Mouse (Mus musculus): Measurements from ENCODE around the gene Frmd8.

Gene Frmd8

DNA sequence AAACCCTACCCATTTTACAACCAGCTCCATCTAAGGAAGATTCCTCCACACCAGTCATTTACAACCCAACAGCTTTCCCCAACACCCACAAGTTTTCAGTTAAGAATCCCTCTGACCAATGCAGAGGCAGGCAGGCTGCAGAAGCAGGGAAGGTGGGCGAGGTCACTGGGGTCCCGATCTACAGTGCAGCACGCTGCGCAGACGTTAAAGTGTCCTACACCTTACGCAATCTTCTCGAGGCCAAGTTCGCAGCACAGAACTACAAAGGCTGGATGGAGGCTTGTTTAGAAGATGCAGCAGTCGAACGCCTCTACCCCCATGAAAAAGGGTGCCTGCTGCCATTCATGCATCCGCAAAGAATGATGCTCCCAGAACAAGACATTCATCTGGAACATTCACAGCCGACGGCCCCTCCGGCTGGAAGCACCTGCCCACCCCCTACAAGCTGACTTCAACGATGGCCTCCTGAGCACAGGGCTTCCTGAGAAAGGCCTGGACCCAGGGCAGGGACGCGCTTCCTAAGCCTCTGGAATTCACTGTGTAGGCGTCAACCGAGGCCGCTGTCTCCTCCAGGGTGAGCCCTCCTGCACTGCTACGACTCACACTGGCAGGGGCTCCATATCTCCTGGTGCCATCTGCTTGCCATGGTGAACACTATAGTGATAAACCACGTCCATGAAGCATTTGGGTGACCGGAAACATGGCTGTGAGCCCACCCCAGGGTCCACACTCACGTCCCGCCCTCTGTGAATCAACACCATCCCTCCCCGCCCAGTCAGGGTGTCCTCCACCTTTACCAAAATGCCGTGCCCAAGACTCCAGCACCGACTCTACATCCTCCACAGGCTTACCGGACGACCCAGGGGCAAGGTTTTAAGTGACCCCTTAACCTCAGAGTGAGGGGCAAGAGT lies 31.0 kb downstream of the Frmd8 start:
- in situ Hi-C loops (cut with MboI; ENCODE audit: low pct_unique_long_range_greater_than_20kb in 1 of 2, low sequenced_read_pairs in 2 of 2, unreplicated experiment in 1 of 2) = no loop called here

DNA sequence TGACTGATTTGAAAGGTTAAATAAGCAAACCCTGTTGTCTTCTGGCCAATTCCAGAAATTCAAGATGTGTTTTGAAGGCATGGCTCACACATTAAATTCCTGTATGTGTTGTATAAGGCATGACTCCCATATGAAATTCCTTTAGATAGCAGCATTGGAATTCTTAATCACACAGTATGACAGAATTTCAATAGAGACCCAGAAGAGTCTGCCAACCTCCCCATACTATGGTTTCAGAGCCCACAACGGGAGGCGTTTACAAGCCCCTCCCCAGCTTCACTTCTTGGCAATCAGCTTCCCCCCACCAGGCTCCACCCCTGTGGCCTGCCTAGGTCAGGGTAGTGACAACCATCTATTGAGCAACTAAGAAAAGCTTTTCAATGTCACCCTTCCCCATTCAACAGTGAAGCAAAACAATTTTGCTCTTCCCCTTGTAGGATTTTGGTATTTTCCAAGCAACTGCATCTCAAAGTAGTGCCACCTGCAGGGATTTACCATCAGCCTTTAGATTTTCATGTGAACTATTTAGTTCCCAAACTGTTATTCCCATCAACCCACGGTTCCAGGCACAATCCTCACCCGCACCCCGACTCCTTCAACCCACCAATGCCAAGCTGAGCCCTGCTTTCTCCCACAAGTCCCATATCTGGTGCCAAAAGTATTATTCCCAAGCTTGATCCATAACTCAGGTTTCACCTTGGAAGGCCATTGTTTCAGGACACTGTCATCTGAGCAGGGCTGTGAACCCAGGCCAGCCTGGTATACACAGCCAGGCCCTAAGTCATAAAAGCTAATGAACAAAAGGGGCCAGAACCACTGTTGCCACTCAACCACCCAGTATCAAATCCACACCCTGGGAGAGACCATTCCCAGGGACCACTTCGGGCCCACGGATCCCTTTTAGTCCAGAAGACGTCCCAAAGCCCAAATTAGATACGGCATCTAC lies 32.0 kb downstream of the Frmd8 start:
- in situ Hi-C loops (cut with MboI; ENCODE audit: low pct_unique_long_range_greater_than_20kb in 1 of 2, low sequenced_read_pairs in 2 of 2, unreplicated experiment in 1 of 2) = no loop called here

DNA sequence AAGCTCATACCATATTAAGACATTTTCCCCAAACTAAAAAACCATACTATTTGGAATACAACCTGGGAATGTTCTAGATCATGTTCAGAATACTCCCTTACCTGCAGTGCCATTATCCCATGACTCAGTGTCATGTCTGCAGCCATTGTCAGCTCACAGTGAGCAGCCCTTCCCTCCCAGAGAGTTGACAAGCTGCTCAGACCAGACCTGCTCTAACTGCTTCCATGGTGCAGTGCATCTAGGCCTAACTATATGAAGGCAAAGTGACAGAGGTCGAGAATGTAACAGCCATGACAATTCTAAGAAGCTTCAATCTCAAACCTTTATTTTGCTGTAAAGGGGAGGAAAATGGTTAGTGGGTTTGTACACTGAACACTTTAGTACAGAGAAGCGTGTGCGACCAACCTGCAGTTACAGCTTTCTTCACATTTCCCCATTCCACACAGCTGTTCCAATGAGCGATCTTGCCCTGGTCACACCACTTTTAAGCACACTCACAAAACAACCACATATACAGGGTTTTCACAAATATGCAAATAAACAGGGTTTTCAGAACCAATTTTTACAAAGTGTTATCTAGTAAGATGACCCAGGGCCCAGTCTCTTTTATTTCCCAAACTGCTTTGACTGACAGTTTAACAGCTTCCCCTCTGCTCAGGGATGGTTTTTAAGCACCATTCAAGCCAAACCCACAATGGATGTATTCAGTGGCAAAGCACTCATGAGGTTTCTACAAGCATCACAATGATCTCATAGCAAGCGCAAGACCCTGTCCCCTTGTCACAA lies 32.9 kb downstream of the Frmd8 start:
- in situ Hi-C loops (cut with MboI; ENCODE audit: low pct_unique_long_range_greater_than_20kb in 1 of 2, low sequenced_read_pairs in 2 of 2, unreplicated experiment in 1 of 2) = no loop called here

DNA sequence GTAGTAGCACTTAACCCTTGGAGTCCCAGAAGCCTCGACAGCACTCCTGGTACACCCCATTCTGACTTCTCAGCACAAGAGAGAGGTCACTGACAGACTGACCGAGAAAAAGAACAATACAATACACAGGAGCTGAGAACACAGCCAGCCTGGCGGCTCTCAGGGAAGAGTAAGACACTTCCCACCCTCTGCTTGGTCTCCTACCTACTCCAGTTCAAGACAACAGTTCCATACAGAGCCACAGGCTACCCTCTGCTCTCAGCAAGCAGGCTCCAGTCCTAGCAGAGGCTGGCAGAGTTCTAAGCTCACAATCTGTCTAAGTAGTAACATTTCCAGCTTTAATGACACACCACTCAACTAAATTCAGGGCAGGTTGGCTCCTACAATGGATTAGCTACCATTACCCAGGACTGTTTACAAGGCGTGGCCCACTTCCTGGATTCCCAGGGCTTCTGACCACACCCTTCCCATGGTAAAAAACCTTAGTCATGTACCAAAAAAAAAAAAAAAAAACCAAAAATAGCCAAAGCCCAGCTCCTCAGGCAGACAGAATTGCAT lies 33.6 kb downstream of the Frmd8 start:
- in situ Hi-C loops (cut with MboI; ENCODE audit: low pct_unique_long_range_greater_than_20kb in 1 of 2, low sequenced_read_pairs in 2 of 2, unreplicated experiment in 1 of 2) = no loop called here

DNA sequence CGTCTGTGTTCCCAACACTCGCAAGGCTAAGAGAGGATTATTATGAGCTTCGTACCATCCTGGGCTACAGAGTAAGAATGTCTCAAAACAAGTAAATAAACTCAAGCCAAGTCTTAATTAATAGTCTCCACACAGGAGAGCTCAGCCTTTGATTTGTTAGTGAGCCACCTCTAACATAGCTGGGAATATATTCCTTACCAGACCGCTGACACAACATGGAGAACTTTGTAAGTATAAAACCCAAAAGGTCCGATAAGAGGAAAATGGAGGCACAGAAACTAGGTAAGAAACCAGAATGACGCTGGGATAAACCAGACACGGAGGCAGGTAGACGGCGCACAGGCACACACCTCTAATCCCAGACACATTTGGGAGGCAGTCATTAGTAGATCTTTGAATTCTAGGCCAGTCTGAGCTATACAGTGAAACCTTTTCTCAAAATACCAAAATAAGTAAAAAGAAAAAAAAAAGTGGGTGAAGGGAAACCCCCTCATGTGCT lies 34.1 kb downstream of the Frmd8 start:
- in situ Hi-C loops (cut with MboI; ENCODE audit: low pct_unique_long_range_greater_than_20kb in 1 of 2, low sequenced_read_pairs in 2 of 2, unreplicated experiment in 1 of 2) = no loop called here

DNA sequence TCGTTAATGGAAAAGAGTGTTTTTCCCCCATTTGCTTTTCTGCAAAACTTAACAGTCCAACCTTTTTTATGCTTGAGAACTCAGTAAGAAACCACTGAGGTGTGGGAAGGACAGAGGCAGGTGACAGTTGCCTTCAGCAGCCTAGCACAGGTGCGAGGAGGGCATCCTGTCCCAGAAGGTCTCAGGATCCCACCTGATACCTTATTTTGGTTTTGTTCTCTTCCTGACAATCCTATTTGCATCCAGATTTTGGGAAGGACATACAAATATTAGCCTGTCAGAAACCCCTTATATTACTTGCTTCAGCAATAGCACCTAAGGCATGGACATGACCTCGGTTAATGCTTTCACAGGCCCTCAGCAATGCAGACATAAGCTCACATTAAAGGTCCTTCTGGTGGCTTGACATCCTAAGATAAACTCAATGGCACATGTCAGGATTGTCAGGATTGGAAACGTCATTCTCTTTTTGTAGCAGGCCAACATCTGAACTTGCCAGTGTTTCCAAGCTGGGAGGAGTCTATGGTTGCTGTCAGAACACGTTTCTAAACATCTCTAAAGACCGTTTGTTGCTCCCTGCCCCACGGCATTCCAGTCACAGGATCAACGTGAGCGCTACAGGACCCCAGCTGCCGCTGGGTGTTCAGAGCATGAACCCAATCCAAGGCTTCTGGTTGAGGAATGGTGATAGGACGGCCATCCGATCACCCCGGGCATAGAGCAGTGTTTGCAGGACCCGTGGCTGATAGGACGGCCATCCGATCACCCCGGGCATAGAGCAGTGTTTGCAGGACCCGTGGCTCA lies 34.8 kb downstream of the Frmd8 start:
- in situ Hi-C loops (cut with MboI; ENCODE audit: low pct_unique_long_range_greater_than_20kb in 1 of 2, low sequenced_read_pairs in 2 of 2, unreplicated experiment in 1 of 2) = no loop called here

DNA sequence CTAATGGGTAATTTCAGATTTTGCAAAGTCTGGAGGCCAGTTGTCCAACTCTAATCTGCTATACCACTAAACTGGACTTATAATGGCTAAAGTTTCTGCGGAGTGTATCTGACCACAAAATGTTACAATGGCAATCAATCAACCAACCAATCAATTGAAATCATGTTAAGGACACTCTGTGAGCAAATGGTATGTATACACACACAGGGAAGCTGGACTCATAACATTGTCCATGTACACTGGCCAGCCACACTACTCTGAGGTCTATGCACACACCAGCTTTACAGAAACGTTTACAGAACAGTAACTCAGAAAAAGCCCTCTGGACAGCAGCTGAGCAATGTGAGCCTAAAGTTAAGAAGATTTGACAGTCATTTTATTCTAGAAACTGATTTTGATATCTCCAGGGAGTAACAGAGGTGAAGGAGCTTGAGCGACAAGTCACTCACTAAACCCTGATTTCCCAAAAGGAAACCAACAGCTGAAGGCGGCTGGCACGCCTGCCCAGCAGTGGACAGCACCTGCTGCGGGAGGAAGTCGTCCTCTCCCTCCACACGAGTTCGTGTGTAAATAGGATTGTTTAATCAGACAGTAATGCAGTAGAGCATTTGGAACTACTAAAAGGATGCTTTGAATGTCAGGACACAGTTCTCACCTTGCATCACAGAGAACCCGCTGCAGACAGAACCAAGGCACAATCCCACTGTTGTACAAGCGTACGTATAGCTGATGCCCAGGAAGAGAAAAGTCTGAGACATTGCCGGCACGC lies 35.6 kb downstream of the Frmd8 start:
- in situ Hi-C loops (cut with MboI; ENCODE audit: low pct_unique_long_range_greater_than_20kb in 1 of 2, low sequenced_read_pairs in 2 of 2, unreplicated experiment in 1 of 2) = no loop called here

DNA sequence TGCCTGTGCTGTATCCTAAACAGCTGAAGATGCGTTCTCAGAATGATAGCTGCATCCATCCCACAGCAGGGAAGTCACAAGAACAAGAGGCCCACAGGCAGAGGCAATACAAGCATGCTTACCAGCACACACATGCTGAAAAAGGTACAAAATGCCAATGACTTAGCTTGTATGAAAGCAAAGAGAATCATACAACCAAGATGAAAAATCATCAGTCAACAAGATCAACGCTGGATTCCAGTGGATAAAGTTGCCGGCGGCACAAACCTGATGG lies 36.2 kb downstream of the Frmd8 start:
- in situ Hi-C loops (cut with MboI; ENCODE audit: low pct_unique_long_range_greater_than_20kb in 1 of 2, low sequenced_read_pairs in 2 of 2, unreplicated experiment in 1 of 2) = no loop called here

DNA sequence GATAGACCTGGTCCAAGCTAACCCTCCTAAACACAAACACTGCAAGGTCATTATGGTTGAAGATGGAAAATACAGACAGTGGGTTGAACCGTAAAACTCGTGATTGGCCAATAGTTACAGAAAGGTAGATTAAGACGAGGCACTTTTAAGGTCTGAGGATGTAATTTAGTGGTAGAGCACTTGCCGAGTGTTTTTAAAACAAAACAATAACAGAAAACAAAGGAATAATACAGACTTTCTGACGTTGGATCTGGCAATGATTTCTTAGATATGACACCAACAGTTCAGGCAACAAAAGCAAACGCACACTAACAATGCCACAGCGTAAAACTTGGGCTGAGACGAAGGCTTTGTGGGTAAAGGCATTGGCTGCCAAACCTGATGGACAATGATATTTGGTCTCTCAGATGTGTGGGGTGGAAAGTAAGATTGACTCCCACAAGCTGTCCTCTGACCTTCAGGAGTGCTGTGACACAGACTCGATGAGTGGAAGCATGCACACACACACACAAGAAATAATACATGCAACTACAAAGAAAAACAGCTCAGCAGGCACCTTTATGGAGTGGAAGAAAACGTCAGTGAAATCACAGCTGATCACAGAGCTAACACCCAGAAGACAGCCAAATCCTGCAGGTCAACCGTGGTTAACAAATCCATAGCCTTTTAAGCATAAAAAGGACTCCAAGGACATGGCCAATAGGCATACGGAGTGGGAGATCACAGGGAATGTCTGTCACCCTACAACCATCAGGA lies 36.8 kb downstream of the Frmd8 start:
- in situ Hi-C loops (cut with MboI; ENCODE audit: low pct_unique_long_range_greater_than_20kb in 1 of 2, low sequenced_read_pairs in 2 of 2, unreplicated experiment in 1 of 2) = no loop called here

DNA sequence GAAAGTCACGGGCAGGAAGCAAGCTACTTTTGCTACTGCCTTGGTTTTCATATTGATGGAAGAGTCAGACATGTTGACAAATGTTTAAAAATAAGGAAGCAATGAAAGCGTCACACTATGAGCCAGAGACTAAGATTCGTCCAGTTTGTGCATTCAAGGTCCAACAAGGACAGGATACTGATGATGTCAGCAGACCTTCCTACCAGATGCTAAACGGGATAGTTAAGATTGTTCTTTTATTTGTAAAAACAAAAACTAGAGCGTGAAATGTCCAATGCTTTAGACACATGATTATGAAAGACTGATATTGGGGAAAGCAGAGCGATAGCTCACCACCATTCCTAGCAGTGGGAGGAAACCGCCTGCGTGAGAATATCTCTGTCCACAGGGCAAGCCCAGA lies 37.5 kb downstream of the Frmd8 start:
- in situ Hi-C loops (cut with MboI; ENCODE audit: low pct_unique_long_range_greater_than_20kb in 1 of 2, low sequenced_read_pairs in 2 of 2, unreplicated experiment in 1 of 2) = no loop called here

DNA sequence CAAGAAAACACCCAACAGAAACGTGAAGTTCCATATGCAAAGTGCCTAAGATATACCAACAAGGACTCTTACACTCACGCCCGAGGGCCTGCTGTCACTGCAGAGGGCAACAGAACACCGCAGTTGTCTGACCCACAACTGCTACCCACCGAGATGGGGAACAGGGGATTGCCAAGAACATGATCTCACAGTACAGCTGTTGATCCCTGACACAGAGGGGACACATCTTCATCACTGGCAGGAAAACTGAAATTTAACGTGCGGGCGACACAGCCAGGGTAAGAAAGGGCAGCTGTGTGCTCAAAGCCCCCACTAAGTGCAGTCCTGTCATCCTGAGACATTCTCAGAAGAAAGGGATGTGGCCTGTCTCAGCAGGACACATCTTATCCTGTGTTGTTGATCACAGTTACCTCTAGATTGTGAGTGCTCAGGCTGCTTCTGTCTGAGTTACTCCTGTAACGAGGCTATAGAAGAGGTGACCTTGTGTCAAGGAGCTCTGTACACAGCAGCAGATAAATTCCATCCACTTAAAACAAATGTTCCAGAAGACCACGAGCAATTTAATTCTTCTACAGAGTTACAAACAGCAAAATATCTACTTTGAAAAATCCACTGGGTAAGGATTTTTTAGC lies 38.0 kb downstream of the Frmd8 start:
- in situ Hi-C loops (cut with MboI; ENCODE audit: low pct_unique_long_range_greater_than_20kb in 1 of 2, low sequenced_read_pairs in 2 of 2, unreplicated experiment in 1 of 2) = no loop called here

DNA sequence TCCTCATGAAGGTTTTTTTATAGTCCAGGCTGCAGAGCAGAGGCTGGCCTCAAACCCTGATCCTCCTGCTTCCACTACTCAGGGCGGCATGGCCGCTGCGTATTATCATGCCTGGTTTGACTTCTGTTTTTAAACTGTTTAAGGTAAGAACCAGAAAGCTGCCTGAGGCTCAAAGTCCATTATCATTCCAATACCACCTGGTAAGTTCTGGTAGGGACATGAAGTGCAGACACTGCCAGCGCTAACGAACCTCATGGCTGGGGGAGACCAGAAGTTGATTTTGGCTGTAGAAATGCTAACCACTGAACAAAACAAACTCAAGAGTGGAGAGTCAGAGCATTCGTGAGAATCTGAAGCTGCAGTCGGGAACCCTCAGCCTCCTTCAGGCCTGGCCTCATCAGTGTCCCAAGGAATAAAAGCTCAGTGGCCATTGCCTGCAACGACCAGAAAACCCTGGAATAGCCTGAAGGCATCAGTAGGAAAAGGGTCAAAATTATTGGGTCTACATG lies 39.1 kb downstream of the Frmd8 start:
- in situ Hi-C loops (cut with MboI; ENCODE audit: low pct_unique_long_range_greater_than_20kb in 1 of 2, low sequenced_read_pairs in 2 of 2, unreplicated experiment in 1 of 2) = no loop called here

DNA sequence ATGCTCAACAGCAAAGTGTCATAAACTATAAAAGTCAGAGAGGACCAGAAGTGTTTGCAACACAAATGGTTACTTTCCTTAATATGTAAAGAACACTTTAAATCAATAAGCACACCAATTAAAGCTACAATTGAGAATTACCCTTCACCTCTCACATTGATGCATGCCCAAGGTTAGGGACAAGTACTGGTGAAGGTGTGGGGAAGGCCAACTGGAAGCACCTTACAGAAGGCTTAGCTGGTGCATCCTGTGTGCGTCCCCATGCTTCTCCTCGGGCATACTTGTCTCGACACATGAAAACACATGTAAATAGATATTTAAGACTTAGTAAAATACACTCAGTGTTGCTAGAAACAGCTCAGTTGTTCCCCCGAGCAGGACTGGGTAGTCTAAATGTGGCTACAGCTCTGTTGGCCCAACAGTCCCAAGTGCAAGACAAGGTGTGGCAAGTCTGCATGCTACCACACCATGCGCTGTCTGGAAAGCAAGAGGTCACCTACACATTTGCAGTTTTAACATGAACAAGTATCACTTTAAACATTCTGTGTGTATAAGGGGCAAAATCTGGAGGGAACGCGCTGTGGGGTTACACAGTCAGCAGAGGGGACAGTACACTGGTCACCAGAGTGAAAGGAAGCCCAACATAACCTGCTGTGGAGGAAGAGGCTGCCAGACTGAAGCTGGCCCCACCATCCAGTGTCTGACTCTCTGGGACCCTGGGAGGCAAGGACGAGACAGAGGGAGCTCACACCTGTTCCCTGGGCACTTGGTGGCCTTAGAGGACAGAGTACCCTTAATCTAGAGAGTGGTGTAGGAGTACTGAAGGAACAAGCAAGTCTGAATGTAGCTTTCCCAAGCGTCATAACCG lies 39.8 kb downstream of the Frmd8 start:
- in situ Hi-C loops (cut with MboI; ENCODE audit: low pct_unique_long_range_greater_than_20kb in 1 of 2, low sequenced_read_pairs in 2 of 2, unreplicated experiment in 1 of 2) = no loop called here

DNA sequence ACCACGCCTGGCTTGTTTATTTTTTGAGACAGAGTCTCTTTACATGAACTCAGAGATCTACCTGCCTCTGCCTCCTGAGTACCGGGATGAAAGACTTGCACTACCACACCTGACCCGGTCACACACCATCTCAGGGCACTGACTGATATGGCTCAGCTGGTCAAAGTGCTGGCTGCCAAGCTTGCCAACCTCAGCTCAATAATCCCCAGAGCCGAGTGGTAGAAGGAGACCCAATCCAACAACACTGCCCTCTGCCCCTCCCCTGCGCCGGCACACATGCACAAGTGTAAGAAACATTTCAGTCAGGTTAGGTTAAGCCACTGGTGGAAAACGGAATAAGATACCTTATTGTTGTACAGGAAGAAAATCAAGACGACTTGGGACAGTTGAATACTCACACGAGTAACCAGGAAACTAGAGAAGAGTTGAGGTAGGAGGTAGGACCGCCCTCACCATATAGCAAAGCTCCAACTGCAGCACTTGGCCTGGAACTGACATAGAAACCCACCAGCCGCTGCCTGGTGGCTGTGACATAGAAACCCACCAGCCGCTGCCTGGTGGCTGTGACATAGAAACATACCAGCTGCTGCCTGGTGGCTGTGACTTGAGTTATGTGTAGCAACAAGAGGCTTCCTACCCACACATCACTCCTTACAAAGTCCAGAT lies 40.7 kb downstream of the Frmd8 start:
- in situ Hi-C loops (cut with MboI; ENCODE audit: low pct_unique_long_range_greater_than_20kb in 1 of 2, low sequenced_read_pairs in 2 of 2, unreplicated experiment in 1 of 2) = no loop called here
